Comparison of ENCODE assay signal across 20 mouse cellular contexts in the genomic region with DNA sequence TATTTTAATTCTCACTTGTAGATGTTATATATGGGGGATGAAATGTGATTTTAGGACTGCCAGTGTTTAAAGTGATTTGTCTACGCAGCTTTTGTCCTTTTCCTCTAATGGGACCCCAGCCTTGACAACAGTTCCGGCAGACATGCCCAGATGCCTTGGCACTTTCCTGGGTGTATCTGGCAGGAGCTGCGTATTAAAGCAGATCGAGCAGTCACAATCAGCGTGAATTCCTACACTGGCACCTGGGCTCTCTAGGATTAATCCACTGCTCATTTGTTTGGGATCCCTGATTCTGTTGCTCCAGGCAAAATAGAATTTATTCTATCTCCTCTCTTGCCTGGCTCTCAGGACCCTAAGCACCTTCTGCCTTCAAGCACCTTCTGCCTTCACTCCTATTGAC.
"Had no signal": no experiment of that assay in that cellular context is flagged by ENCODE, and none has a peak within 500 bp of the region (broad histone marks: within the 10 kb centered on the region; RNA-seq: fewer than 3 reads in every experiment).

No protein-coding gene starts in this region.

- H3K27ac ChIP-seq: kidney, embryonic 15.5 days; limb, embryonic 12.5 days; limb, embryonic 15.5 days; liver, embryonic 14.5 days; macrophage; midbrain, embryonic 12.5 days; neural tube, embryonic 13.5 days; stomach, embryonic 15.5 days had no signal

- ATAC-seq: liver, postnatal 0 days; lung, postnatal 0 days had no signal

- H3K9me3 ChIP-seq: kidney, embryonic 15.5 days; limb, embryonic 12.5 days; limb, embryonic 15.5 days; midbrain, embryonic 12.5 days; neural tube, embryonic 13.5 days; stomach, embryonic 15.5 days had no signal

- H3K36me3 ChIP-seq: kidney, embryonic 15.5 days; limb, embryonic 12.5 days; limb, embryonic 15.5 days; midbrain, embryonic 12.5 days; stomach, embryonic 15.5 days had no signal

- DNase-seq: kidney, adult 8-10 months; kidney, postnatal 10 days; kidney, postnatal 36 days; liver, postnatal 0 days; lung, embryonic 14.5 days; retina, postnatal 1 day; right cerebral cortex, postnatal 25 days; spleen, adult 18-20 months; thymus, postnatal 25 days had no signal

- H3K27me3 ChIP-seq: kidney, embryonic 15.5 days; limb, embryonic 12.5 days; limb, embryonic 15.5 days; midbrain, embryonic 12.5 days; neural tube, embryonic 13.5 days; stomach, embryonic 15.5 days had no signal

- H3K4me2 ChIP-seq: kidney, embryonic 15.5 days; limb, embryonic 12.5 days; limb, embryonic 15.5 days; liver, embryonic 11.5 days; lung, embryonic 14.5 days; midbrain, embryonic 12.5 days; neural tube, embryonic 13.5 days; stomach, embryonic 15.5 days had no signal

- H3K9ac ChIP-seq: kidney, embryonic 15.5 days; limb, embryonic 12.5 days; limb, embryonic 15.5 days; liver, embryonic 14.5 days; liver, postnatal 0 days; lung, embryonic 14.5 days; midbrain, embryonic 12.5 days; neural tube, embryonic 13.5 days; stomach, embryonic 15.5 days had no signal

- H3K4me3 ChIP-seq: kidney, embryonic 15.5 days; limb, embryonic 12.5 days; limb, embryonic 15.5 days; midbrain, embryonic 12.5 days; myocyte; neural tube, embryonic 13.5 days; stomach, embryonic 15.5 days had no signal

- H3K4me1 ChIP-seq: kidney, embryonic 15.5 days; limb, embryonic 12.5 days; limb, embryonic 15.5 days; midbrain, embryonic 12.5 days; neural tube, embryonic 13.5 days; stomach, embryonic 15.5 days had no signal
